Mouse (Mus musculus) cerebellum, postnatal 14 days (tissue): ENCODE results near the gene Aqp1.
A peak's percentile ranks its signal among the peaks of the same experiment; 100 is the strongest.

Experiments
- DNase-seq, 2 experiments: peaks; one replicate each; pipeline ENCODE4 v3.0.0; 2021; ENCODE audit warnings: mixed read lengths in 2 of 2

Aqp1 gene

DNA sequence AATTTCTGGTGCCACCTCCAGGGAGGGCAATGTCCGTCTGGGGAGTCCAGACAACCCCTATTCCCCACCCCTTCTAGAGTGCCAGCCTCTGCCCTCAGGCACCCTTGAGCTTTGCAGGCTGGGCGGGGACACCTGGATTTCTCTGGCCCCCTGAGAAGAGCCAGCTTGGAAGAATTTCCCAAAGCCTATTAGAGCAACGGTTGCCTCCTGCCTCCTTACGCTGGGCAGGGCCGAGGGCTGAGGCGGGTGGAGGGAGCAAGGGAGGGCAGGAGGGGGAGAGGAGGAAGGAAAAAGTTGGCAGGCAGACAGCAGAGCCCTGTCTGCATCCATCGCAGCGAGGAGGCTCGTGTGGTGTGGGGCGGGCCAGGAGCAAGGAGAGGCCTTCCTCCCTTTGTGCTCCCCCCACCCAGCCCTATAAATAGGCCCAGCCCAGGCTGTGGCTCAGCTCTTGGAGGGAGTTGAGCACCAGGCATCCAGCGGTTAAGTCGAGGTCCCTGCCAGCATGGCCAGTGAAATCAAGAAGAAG, at the start of gene Aqp1:
Gene Aqp1 (plus strand): TSS at position 444 of the 526 bp plus-strand sequence.
- DNase-seq = peak; percentile 45 to 49

- DNase-seq = no peak
Observed at GRCm38 (mm10) chr6:55288007-55288602, 48.1 kb upstream of the Aqp1 start.

DNA sequence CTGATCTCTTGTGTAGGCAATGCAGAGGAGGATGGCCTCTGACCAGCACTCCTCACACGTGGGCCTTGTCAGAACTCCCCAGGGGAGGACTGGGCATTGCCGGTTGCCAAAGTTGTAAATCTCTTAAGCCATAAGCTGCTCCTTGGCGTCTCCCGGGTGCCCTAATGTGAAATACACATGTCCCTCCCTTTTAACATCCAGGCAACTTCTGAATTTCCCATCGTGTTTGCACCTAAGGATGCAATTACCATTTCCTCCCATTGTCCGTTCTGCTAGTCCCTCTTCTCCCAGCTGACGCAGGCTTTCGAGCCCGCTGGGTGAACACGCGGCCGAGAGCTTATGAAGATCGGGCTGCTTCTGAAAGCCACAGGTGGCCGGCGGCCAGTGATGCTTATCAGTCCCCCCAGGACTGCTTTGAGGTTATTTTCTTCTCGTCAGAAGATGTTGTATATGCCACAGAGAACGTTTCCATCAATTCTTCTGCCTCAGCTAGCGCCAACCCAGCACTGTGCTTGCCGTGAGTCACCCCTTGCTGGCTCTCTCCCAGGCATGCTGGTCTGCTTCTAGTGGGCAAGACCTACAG, 41.6 kb upstream of the Aqp1 start:
- DNase-seq = peak; percentile 44 to 46

GRCm38 (mm10) chr6:55295325-55295724, 40.9 kb upstream of the Aqp1 start:
- peak; percentile 39 to 57 for DNase-seq

- no peak for DNase-seq
Observed at GRCm38 (mm10) chr6:55299482-55299881, 36.8 kb upstream of the Aqp1 start.

DNA sequence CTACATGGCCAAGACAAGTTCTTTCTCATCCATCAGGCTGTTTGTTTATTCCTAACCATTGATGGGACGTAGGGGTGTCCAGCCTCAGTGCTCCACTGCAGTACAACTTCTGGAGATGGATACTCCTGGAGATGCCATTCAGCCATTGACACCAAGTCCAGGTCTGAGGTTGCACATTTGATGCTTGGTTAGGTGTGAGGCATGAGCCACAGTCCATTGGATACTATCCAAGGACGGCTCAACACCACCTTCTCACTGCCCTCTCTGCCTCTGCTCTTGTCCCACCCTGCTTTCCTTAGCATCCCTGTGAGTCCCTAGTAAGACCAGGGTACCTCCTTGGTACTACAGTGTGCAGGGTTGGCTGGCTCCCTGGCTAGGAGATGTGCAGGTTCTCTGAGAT, 36.3 kb upstream of the Aqp1 start:
- no peak for DNase-seq

GRCm38 (mm10) chr6:55300704-55301103, 35.5 kb upstream of the Aqp1 start:
- no peak for DNase-seq

GRCm38 (mm10) chr6:55310179-55310578, 26.1 kb upstream of the Aqp1 start:
- DNase-seq = no peak

DNA sequence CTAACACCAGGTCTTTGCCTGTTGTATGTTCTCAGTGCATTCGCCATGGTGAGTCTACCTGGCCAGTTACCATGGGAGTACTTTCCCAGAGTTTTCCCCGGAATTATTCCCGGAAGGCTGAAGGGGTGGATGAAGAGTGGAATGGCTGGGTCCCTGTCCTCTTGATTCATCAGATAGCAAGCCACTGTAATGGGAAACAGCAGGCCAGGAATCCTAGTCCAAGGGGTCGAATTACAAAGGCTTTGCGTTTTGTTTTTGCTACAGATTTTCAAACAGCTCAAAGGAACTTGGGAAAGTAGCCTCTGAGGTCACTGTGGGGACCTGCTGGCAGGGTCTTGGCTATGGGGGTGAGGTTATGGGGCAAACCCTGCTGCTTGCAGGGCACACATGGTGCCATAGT, 24.3 kb upstream of the Aqp1 start:
- DNase-seq = no peak

- DNase-seq = no peak
Observed at GRCm38 (mm10) chr6:55313893-55314292, 22.3 kb upstream of the Aqp1 start.

DNA sequence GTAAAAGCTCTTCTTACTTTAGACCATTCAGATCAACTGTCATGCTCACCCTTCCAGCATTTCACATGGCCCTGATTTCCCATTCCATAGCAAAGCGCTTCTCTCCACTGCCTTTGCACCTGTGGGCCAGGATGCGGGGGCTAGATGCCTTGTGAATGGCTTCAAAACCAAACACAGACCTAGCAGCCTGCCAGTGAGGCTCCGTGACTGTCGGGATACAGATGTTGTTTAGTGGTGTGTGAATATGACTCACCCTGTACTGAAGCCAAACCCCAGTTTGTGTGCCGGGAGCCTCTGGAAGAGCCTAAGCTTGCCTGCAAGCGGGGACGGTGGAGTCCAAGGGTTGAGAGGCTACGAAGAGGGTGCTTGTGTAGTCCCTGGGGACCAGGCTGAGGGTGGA, 21.6 kb upstream of the Aqp1 start:
- DNase-seq = no peak

- DNase-seq = no peak
Observed at GRCm38 (mm10) chr6:55318597-55318996, 17.6 kb upstream of the Aqp1 start.

GRCm38 (mm10) chr6:55319585-55320551, 16.4 kb upstream of the Aqp1 start:
- no peak for DNase-seq

GRCm38 (mm10) chr6:55320894-55321293, 15.3 kb upstream of the Aqp1 start:
- DNase-seq = no peak

DNA sequence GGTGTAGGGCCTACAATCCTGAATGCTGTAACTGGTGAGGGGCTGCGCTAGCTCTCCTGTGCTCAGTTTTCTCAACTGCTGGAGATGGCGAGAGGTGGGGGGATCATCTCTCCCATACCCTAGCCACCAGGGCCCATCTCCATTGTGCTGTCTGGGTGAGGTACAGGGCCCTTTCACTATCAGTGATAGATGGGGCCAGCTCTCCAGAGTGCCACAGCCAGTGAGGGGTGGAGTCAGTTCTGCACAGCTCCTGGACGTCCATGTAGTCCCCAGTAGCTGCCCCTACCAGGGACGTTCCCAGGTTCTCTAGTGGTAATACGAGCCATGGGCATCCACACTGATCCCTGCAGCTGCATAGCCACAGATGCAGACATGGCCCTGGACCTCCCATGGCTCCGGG, 14.7 kb upstream of the Aqp1 start:
- no peak for DNase-seq

GRCm38 (mm10) chr6:55322980-55323379, 13.3 kb upstream of the Aqp1 start:
- DNase-seq = no peak

GRCm38 (mm10) chr6:55323908-55324634, 12.2 kb upstream of the Aqp1 start:
- no peak for DNase-seq

GRCm38 (mm10) chr6:55324785-55325184, 11.4 kb upstream of the Aqp1 start:
- DNase-seq = no peak

DNA sequence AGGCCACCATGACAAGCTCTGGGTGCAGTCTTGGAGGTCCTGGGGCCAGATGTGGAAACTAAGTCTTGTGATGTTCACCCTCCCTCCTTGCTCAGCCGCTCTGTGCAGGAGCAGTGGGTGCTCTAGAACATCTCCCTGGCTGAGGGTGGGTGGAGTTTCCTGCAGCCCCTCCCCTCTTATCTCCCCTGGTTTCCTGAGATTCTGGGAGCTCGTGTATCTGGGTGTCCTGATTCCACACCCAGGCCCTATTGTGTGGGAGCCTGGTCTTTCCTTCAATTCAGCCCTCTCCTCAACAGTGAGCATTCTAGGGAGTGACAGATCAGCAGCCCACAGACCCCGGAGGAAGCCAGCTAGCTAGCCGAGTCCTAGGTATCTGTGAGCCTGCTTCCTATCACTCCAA, 9.9 kb upstream of the Aqp1 start:
- DNase-seq = no peak

- no peak for DNase-seq
Observed at GRCm38 (mm10) chr6:55327326-55327725, 8.9 kb upstream of the Aqp1 start.

DNA sequence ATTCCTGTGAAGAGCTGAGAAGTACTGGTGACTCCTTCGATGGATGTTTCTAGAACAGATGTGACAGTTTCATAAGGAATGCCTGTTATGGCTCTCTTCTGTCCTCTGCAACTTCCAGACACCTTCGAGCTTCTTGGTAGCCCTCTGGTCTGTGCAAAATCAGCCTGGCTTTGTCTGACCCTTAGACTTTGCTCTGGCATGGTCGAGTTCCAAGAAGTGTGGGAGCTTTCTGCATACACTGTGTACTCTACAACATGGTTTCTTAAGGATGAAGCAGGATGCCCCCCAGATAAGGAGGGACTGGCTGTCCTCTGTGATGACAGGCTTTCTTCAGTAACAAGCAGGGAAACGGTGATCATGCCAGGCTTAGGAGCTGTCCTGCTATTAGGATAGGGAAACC, 8.1 kb upstream of the Aqp1 start:
- no peak for DNase-seq

DNA sequence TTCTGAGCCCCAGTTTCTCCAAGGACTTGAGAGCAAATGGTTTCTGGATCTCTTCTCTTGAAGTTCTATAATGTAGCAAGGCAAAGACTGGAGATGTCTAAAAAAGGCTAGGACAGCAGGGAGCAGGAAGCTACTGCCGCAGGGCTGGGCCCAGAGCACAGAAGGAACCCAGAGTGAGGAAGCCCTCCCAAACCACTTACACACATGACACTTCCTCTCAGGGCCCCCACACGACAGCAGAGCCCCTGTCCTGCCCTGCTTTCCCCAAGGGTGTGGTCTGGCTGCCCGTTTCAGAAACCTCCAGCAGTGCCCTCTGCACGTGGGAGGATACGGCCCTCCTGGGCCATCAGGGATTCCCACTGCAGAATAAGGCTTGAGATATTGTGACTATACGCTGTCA, 4.9 kb upstream of the Aqp1 start:
- no peak for DNase-seq
